Mouse (Mus musculus) embryonic fibroblast, embryonic 13.5 days (primary cell): ENCODE results near the gene Hsf4.
A peak's percentile ranks its signal among the peaks of the same experiment; 100 is the strongest.

Source experiments
- CTCF ChIP-seq: IDR thresholded peaks from 2 replicates; pipeline ENCODE4 v1.5.1; 2011; ENCODE audit warnings: mild to moderate bottlenecking, control low read depth, low read length, moderate library complexity, borderline replicate concordance; ENCODE audit not compliant: insufficient read depth
- POLR2A ChIP-seq: IDR thresholded peaks from 2 replicates; pipeline ENCODE4 v1.6.1; 2011; ENCODE audit warnings: low read depth, mild to moderate bottlenecking, control low read depth, low read length, moderate library complexity

- TF ChIP-seq CTCF: no peak
- peak; percentile 30; the same call in 1 of the 2 replicates for TF ChIP-seq POLR2A
Measured at GRCm38 (mm10) chr8:105305211-105306145, 35.9 kb downstream of the Hsf4 start, which contains the start of gene Elmo3.
